Mouse (Mus musculus) lung, postnatal 0 days (tissue): ENCODE measurements at regions not wholly inside any gene's neighbourhood (a gene's known extent, or its start where the extent isn't known, plus 50 kb on each side); places are given as distances from the start of the nearest gene placed in this dataset.

Experiments
- CTCF ChIP-seq: IDR thresholded peaks from 2 replicates; pipeline ENCODE4 v1.5.1; 2016; ENCODE audit warnings: antibody characterized with exemption, mild to moderate bottlenecking
- EP300 ChIP-seq: IDR thresholded peaks from 2 replicates; pipeline ENCODE4 v1.6.1; 2016; ENCODE audit warnings: antibody characterized with exemption, mild to moderate bottlenecking, control low read depth

- TF ChIP-seq EP300 (peak; percentile 89), CTCF (no peak)
Observed at GRCm38 (mm10) chr2:148578176-148578575, 94.2 kb upstream of the Nxt1 start.
